Mouse (Mus musculus): Measurements from ENCODE around the gene Alg14. TPM values are rescaled to one million over a fixed set of nuclear protein-coding genes. Genes with fewer than 3 reads are reported as not detected.

Gene Alg14
- polyA plus RNA-seq, 1 experiment, result 8.9 TPM

- Histone ChIP-seq H3K4me1 (peaks cover 38% of the 10 kb centered on the region), H3K27me3 (replicated peaks) (peaks cover 59% of the 10 kb centered on the region), H3K9me3 (no peaks in the 10 kb centered on the region), H3K36me3 (replicated peaks; ENCODE audit: low read length) (no peaks in the 10 kb centered on the region), H3K4me3 (replicated peaks) (no peak overlapping the region)
- TF ChIP-seq GATA1 (IDR thresholded peaks at IDR 0.05; ENCODE audit: borderline replicate concordance, low read length) (no peak), FLI1 (IDR thresholded peaks at IDR 0.05; ENCODE audit: low read length) (no peak)
Observed at GRCm38 (mm10) chr3:121258521-121259478, 32.8 kb upstream of the Alg14 start.

DNA sequence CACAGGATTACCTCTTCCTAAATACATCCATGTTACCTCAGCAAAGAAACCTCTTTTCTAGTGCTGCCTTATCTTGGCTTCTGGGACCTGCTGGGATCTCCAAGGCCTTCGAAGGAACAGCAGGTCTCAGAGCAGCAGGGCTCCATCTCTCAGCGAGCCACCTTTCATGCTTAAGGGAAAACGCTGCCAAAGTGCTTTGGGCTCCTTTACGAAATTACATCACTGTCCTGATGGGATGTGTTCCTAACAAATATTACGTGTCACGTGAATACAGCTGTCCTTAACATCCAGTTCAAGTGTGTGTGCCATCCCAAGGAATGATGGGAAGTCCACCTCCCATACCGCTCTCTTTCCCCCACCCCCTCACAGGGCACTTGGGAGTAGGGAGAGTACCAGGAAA, 31.5 kb upstream of the Alg14 start:
- TF ChIP-seq FLI1 (IDR thresholded peaks at IDR 0.05; ENCODE audit: low read length), result no peak
- TF ChIP-seq GATA1 (IDR thresholded peaks at IDR 0.05; ENCODE audit: borderline replicate concordance, low read length), result no peak
- peaks cover 42% of the 10 kb centered on the region for H3K4me1 ChIP-seq
- no peak overlapping the region for H3K4me3 ChIP-seq (replicated peaks)
- no peaks in the 10 kb centered on the region for H3K36me3 ChIP-seq (replicated peaks; ENCODE audit: low read length)
- H3K9me3 ChIP-seq, result 0 out of 2 replicates have a peak, but pooled peaks cover 4% of the 10 kb centered on the region
- peaks cover 65% of the 10 kb centered on the region for H3K27me3 ChIP-seq (replicated peaks)

DNA sequence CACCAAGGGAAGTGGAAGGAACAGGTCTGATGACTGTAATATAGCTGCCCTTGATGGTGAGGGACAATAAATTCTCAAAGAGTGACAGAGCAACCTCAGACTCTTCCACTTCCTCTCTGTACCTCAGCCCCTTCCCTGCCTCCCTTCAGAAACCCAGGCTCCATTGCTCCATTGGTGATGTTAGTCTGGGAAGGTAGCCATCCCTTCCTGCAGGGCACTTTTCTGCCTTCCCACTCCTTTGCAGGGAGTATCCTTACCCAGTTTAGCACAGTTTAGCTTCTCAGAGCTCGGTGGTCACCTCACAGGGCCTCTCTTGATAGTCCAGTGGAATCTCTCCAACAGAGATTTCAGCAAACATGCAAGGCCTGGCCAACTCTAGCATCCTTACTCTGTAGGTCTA, 30.7 kb upstream of the Alg14 start:
- Histone ChIP-seq H3K27me3 (replicated peaks) (peaks cover 63% of the 10 kb centered on the region), H3K4me1 (peaks cover 42% of the 10 kb centered on the region), H3K4me3 (replicated peaks) (no peak overlapping the region), H3K36me3 (replicated peaks; ENCODE audit: low read length) (no peaks in the 10 kb centered on the region), H3K9me3 (0 out of 2 replicates have a peak, but pooled peaks cover 4% of the 10 kb centered on the region)
- TF ChIP-seq FLI1 (IDR thresholded peaks at IDR 0.05; ENCODE audit: low read length) (no peak), GATA1 (IDR thresholded peaks at IDR 0.05; ENCODE audit: borderline replicate concordance, low read length) (no peak)

DNA sequence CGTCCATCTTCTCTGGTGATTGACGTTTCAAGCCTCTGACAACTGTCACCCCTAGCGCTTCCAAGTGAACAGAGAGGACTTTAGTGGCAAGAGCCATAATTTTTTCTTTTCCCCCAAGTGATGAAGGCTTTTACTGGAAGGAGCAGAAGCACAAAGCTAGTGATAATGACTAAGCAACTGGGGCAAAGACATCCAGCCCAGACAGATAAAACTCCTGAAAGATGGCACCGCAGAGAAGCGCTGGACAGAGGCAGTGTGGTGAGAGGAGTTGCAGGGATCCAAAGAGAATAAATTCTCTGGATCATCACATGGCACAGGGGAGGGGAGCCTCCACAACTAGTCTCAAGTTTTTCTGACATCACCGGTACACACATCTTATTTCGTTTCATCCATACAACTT, 30.3 kb upstream of the Alg14 start:
- peaks cover 42% of the 10 kb centered on the region for H3K4me1 ChIP-seq
- no peaks in the 10 kb centered on the region for H3K36me3 ChIP-seq (replicated peaks; ENCODE audit: low read length)
- no peak overlapping the region for H3K4me3 ChIP-seq (replicated peaks)
- TF ChIP-seq FLI1 (IDR thresholded peaks at IDR 0.05; ENCODE audit: low read length) (no peak), GATA1 (IDR thresholded peaks at IDR 0.05; ENCODE audit: borderline replicate concordance, low read length) (no peak)
- H3K9me3 ChIP-seq, result 0 out of 2 replicates have a peak, but pooled peaks cover 4% of the 10 kb centered on the region
- peaks cover 62% of the 10 kb centered on the region for H3K27me3 ChIP-seq (replicated peaks)

GRCm38 (mm10) chr3:121261939-121262520, 29.5 kb upstream of the Alg14 start:
- Histone ChIP-seq H3K36me3 (replicated peaks; ENCODE audit: low read length) (no peaks in the 10 kb centered on the region), H3K9me3 (0 out of 2 replicates have a peak, but pooled peaks cover 4% of the 10 kb centered on the region), H3K27me3 (replicated peaks) (peaks cover 59% of the 10 kb centered on the region), H3K4me3 (replicated peaks) (peak overlapping the region; percentile 90), H3K4me1 (peaks cover 47% of the 10 kb centered on the region)
- TF ChIP-seq GATA1 (IDR thresholded peaks at IDR 0.05; ENCODE audit: borderline replicate concordance, low read length) (no peak), FLI1 (IDR thresholded peaks at IDR 0.05; ENCODE audit: low read length) (no peak)

DNA sequence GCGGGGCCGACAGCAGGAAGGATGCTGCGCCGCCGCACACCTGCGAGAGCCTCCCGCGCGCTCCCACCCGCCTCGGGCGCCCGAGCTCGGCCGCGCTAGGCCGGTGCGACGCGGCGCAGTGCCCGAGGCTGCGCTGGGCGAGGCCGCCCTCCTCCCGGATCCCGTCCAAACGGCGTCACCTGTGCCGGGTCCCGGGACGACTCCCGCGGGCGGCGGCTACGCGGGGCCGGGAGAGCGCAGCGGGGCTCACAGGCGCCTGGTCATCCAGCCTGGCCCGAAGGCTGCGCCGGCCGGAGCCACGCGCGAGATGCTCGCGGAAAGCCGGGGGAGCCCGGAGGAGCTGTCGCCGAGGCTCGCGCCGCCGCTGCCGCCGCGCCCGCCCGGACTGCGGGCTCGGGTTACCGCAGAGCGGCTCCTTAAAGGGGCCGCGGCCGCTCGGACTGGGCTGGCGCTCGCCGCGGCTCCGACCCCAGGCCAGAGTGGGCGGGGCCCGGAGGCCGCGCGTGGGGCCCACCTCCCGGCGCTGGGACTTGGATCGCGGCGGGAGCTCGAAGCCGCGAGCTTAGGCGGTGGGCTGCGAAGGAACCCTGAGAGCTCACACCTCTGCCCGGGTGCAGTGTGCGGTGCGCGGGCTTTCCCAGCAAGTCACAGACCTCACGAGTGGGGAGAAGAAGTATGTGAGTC, 28.9 kb upstream of the Alg14 start:
- Histone ChIP-seq H3K4me1 (peaks cover 47% of the 10 kb centered on the region), H3K36me3 (replicated peaks; ENCODE audit: low read length) (no peaks in the 10 kb centered on the region), H3K4me3 (replicated peaks) (peak overlapping the region; percentile 90), H3K27me3 (replicated peaks) (peaks cover 63% of the 10 kb centered on the region), H3K9me3 (0 out of 2 replicates have a peak, but pooled peaks cover 4% of the 10 kb centered on the region)
- TF ChIP-seq FLI1 (IDR thresholded peaks at IDR 0.05; ENCODE audit: low read length) (no peak), GATA1 (IDR thresholded peaks at IDR 0.05; ENCODE audit: borderline replicate concordance, low read length) (no peak)

DNA sequence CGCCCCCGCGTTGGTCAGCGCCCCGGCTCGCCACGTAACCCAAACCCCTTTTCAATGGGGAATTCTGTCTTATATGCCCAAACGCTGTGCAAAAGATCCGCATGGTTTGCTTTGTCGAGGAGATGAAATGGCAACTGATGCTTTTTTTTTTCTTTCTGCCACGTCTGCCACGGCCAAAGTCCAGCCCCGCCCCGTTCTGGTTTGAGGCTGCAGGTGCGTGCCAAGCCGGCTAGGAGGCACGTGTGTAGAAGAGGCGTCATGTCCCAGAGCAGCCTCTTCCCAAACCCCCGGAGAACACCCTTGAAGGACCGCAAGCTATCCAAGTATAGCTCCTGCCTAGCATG, 28.4 kb upstream of the Alg14 start:
- Histone ChIP-seq H3K9me3 (0 out of 2 replicates have a peak, but pooled peaks cover 4% of the 10 kb centered on the region), H3K27me3 (replicated peaks) (peaks cover 65% of the 10 kb centered on the region), H3K4me3 (replicated peaks) (peak overlapping the region; percentile 90), H3K36me3 (replicated peaks; ENCODE audit: low read length) (no peaks in the 10 kb centered on the region), H3K4me1 (peaks cover 47% of the 10 kb centered on the region)
- TF ChIP-seq GATA1 (IDR thresholded peaks at IDR 0.05; ENCODE audit: borderline replicate concordance, low read length) (no peak), FLI1 (IDR thresholded peaks at IDR 0.05; ENCODE audit: low read length) (no peak)

DNA sequence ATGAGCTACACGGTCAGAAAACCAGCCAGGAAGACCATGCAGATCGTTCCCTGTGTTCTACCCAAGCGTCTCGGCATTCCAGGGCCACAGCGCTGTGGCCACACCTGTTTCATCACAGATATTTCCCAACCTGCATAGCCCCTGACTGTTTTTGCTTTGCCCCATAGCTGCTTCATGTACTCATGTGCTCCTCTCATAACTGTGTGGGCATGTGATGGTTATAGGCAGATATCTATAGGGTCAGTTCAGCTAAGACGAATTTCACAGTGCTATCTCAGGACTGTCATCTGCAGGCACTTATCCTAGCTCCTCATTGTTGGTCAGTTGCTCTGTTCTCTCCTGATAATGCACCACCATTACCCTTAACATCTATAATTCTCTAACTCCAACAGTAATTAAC, 27.3 kb upstream of the Alg14 start:
- H3K9me3 ChIP-seq, result 0 out of 2 replicates have a peak, but pooled peaks cover 4% of the 10 kb centered on the region
- H3K27me3 ChIP-seq (replicated peaks), result peaks cover 62% of the 10 kb centered on the region
- H3K4me1 ChIP-seq, result peaks cover 41% of the 10 kb centered on the region
- no peak for TF ChIP-seq FLI1 (IDR thresholded peaks at IDR 0.05; ENCODE audit: low read length)
- no peak for TF ChIP-seq GATA1 (IDR thresholded peaks at IDR 0.05; ENCODE audit: borderline replicate concordance, low read length)
- H3K4me3 ChIP-seq (replicated peaks), result no peak overlapping the region
- no peaks in the 10 kb centered on the region for H3K36me3 ChIP-seq (replicated peaks; ENCODE audit: low read length)

- peaks cover 47% of the 10 kb centered on the region for H3K27me3 ChIP-seq (replicated peaks)
- H3K9me3 ChIP-seq, result 0 out of 2 replicates have a peak, but pooled peaks cover 4% of the 10 kb centered on the region
- TF ChIP-seq GATA1 (IDR thresholded peaks at IDR 0.05; ENCODE audit: borderline replicate concordance, low read length) (no peak), FLI1 (IDR thresholded peaks at IDR 0.05; ENCODE audit: low read length) (no peak)
- H3K36me3 ChIP-seq (replicated peaks; ENCODE audit: low read length), result no peaks in the 10 kb centered on the region
- peaks cover 21% of the 10 kb centered on the region for H3K4me1 ChIP-seq
- H3K4me3 ChIP-seq (replicated peaks), result no peak overlapping the region
Observed at GRCm38 (mm10) chr3:121267283-121267682, 24.3 kb upstream of the Alg14 start.

Measured in megakaryocyte, embryonic 14.5 days (primary cell).